Mouse (Mus musculus): ENCODE data around the gene Mtus2. TPM values are rescaled to one million over a fixed set of nuclear protein-coding genes. Genes with fewer than 3 reads are reported as not detected.
"Not testable (repeated sequence)": the region's sequence is repeated elsewhere in the genome, so short reads cannot be mapped to it uniquely, and the experiment has no call there.

Mtus2 gene
- total RNA-seq, 2 experiments from 2014 or later: 2.5 to 2.7 TPM

- no peak for DNase-seq (ENCODE audit: low spot score in 2 of 2)
These were observed 310.3 kb downstream of the Mtus2 start for GRCm38 (mm10) chr5:148267446-148267845.

- no peak for DNase-seq (ENCODE audit: low spot score in 2 of 2)
These were observed 314.9 kb downstream of the Mtus2 start for GRCm38 (mm10) chr5:148272065-148272464.

- no peak for DNase-seq (ENCODE audit: low spot score in 2 of 2)
These were observed 315.7 kb downstream of the Mtus2 start for GRCm38 (mm10) chr5:148272771-148273170.

- no peak for DNase-seq (ENCODE audit: low spot score in 2 of 2)
These were observed 321.1 kb downstream of the Mtus2 start for GRCm38 (mm10) chr5:148278233-148278632.

- DNase-seq (ENCODE audit: low spot score in 2 of 2): no peak
These were observed 323.2 kb downstream of the Mtus2 start for GRCm38 (mm10) chr5:148280321-148280720.

- no peak for DNase-seq (ENCODE audit: low spot score in 2 of 2)
These were observed 325.0 kb downstream of the Mtus2 start for GRCm38 (mm10) chr5:148282093-148282492.

GRCm38 (mm10) chr5:148282631-148283030, 325.5 kb downstream of the Mtus2 start:
- no peak for DNase-seq (ENCODE audit: low spot score in 2 of 2)

- no peak for DNase-seq (ENCODE audit: low spot score in 2 of 2)
These were observed 326.1 kb downstream of the Mtus2 start for GRCm38 (mm10) chr5:148283177-148283576.

GRCm38 (mm10) chr5:148283584-148283983, 326.5 kb downstream of the Mtus2 start:
- no peak for DNase-seq (ENCODE audit: low spot score in 2 of 2)

GRCm38 (mm10) chr5:148287529-148287928, 330.4 kb downstream of the Mtus2 start:
- no peak for DNase-seq (ENCODE audit: low spot score in 2 of 2)

- DNase-seq (ENCODE audit: low spot score in 2 of 2): no peak
These were observed 331.7 kb downstream of the Mtus2 start for GRCm38 (mm10) chr5:148288804-148289203.

GRCm38 (mm10) chr5:148289951-148290350, 332.8 kb downstream of the Mtus2 start:
- no peak for DNase-seq (ENCODE audit: low spot score in 2 of 2)

- DNase-seq (ENCODE audit: low spot score in 2 of 2): no peak
These were observed 335.7 kb downstream of the Mtus2 start for GRCm38 (mm10) chr5:148292862-148293261.

GRCm38 (mm10) chr5:148293346-148293745, 336.2 kb downstream of the Mtus2 start:
- no peak for DNase-seq (ENCODE audit: low spot score in 2 of 2)

GRCm38 (mm10) chr5:148302968-148303367, 345.8 kb downstream of the Mtus2 start:
- no peak for DNase-seq (ENCODE audit: low spot score in 2 of 2)

- DNase-seq (ENCODE audit: low spot score in 2 of 2): no peak
These were observed 347.0 kb downstream of the Mtus2 start for GRCm38 (mm10) chr5:148304112-148304511.

GRCm38 (mm10) chr5:148310790-148311189, 353.7 kb downstream of the Mtus2 start:
- DNase-seq (ENCODE audit: low spot score in 2 of 2): no peak

- DNase-seq (ENCODE audit: low spot score in 2 of 2): no peak
These were observed 355.3 kb downstream of the Mtus2 start for GRCm38 (mm10) chr5:148312443-148312842.

GRCm38 (mm10) chr5:148314931-148315330, 357.8 kb downstream of the Mtus2 start:
- no peak for DNase-seq (ENCODE audit: low spot score in 2 of 2)

GRCm38 (mm10) chr5:148325317-148325885, 368.3 kb downstream of the Mtus2 start:
- DNase-seq (ENCODE audit: low spot score in 2 of 2): peak in 1 of 2 experiments; percentile 49

- not testable (repeated sequence) for DNase-seq (ENCODE audit: low spot score in 2 of 2)
These were observed 369.2 kb downstream of the Mtus2 start for GRCm38 (mm10) chr5:148326295-148326694.

GRCm38 (mm10) chr5:148328982-148329381, 371.9 kb downstream of the Mtus2 start:
- no peak for DNase-seq (ENCODE audit: low spot score in 2 of 2)

- DNase-seq (ENCODE audit: low spot score in 2 of 2): no peak
These were observed 374.2 kb downstream of the Mtus2 start for GRCm38 (mm10) chr5:148331229-148331776.

Data from adrenal gland, adult 18-20 months (tissue).